Mouse (Mus musculus) right cerebral cortex, postnatal 36 days (tissue): ENCODE measurements around the gene Usp8.

Experiments used
- DNase-seq, 2 experiments: peaks; one replicate each; pipeline ENCODE4 v3.0.0; 2022; ENCODE audit warnings: low spot score in 2 of 2, mixed read lengths in 1 of 2

Usp8 gene

DNA sequence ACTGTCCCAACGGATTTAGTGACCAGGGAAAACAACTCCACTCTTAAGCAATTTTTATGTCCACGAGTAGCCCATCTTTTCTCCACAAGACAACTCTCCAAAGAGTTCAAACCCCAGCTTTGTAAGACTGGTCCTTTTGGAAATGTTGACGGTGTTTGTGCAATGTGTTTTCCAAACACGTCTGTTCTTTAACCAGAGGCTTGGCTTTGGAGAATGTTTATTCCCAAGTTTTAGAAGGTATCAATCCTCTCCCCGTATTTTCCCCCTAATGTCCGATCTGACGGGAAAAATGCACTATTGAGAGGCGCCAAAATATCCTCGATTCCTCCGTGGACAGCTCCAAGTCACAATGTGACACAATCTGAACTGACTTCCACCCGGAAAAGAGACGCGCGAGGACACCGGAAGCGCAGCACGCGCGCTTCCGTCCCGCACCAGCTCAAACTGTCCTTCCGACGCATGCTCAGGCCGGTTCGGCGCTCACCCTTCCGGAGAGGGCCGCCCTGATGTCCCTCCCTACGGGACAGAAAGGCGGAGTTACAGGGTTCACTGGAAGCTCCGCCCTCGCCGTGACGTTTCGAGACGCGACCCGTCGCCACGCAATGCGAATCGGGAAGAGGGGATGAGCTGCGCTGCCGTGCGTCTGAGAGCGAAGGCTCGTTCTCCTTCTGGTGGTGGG lies at the start of gene Usp8:
Gene Usp8 (plus strand): TSS at position 570 of the 679 bp plus-strand sequence.
- peak; percentile 98 for DNase-seq

DNA sequence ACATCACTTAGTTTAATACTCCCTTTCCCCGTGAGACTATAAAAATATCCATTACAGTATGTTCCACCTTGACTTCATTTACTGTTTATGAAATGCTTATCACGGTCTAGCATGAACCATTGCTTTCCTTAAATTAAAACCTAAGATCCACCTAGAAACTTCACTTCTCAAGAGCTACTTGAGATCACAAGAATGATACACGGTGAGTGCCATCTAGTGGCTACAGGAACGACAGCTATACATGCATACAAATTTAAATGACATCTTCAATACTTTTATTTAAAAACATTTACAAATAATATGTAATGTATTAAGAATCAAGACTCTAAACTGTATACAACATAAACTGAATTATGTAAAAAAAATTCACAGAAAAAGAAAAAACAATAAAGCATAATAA lies 43.6 kb upstream of the Usp8 start:
- DNase-seq, result no peak

DNA sequence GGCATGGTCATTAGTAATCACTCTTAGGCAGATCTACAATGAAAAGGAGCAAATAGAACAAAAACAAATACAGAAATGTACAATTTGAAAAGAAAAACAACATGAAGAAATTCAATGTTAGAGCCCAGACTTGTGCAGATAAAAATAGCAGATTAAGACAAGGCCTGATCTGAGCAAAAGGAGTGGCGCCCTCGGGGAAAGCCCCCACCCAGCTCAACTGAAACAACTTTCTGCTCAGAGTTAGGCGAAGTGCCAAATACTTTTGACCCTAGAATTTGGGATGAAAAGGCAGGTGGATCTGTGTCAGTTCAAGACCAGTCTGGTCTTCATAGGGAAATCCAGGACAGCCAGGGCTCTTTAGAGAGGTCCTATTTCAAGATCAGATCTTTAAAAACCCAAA lies 41.1 kb upstream of the Usp8 start:
- no peak for DNase-seq

DNA sequence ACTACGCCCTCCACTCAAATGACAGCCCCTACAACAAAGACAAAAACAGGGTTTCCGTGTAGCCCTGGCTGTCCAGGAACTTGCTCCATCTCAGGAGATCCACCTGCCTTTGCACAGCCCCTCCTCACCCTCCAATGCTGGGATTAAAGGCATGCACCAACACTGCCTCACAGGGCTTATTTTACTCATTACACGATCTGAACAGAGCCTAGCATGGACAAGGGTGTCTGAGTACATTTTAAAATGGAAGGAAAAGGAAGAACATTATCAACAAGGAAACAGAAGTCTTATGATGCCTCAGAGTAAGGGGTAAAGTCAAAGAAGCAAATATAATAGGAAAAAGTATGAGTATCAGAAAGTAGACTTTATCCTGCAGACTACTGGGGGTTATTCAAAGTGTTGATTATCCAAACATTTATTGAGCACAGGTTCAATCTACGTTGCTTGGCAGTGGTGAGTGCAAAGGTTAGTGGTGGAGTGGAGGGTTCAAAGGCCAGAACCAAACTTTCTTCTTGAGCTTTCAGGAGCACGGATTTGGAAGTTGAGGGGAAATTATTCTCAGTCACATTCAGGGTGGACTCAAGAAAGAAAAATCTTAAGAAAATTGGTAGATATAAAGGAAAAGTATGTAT lies 38.4 kb upstream of the Usp8 start:
- no peak for DNase-seq

DNA sequence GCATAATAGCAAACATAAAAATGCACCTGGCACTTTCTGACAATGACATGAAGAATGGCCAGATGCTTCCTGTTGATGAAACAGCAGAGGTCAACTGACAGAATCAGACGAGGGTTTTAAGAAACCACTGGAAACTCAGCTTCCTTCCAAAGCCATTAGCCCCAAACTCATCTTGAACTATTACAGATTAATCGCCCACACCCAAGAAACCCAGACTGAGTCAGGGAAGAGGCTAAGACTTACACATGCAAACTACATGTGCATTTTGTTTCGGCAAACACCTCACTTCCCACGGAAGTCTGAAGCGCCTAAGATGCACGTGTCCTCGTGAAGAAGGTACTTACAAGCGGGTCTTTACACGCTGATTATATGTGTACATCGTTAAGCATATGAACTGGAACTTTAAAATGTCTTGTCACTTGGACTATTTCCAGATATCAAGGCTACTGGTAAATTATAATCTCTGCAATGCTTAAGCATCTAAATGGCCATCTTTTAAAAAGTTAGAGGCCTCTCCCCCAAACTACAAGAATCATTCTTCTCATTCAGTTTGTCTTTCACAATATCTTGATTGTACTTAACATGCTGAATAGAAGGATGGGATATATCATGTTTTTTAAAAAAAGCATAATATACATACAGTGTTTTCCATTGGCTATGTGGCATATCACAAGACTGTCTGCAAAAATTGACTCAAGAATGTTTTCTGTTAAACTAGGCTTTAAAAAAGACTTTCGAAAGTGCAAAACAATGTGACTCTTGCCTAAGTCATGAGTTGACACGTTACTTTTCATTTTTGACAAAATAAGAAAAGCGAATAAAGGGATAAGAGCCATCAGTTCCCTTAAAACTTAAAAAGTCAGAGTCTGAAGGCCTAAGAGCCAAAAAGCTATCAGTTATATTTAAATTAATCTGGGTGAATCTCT lies 33.5 kb upstream of the Usp8 start:
- DNase-seq, result no peak

DNA sequence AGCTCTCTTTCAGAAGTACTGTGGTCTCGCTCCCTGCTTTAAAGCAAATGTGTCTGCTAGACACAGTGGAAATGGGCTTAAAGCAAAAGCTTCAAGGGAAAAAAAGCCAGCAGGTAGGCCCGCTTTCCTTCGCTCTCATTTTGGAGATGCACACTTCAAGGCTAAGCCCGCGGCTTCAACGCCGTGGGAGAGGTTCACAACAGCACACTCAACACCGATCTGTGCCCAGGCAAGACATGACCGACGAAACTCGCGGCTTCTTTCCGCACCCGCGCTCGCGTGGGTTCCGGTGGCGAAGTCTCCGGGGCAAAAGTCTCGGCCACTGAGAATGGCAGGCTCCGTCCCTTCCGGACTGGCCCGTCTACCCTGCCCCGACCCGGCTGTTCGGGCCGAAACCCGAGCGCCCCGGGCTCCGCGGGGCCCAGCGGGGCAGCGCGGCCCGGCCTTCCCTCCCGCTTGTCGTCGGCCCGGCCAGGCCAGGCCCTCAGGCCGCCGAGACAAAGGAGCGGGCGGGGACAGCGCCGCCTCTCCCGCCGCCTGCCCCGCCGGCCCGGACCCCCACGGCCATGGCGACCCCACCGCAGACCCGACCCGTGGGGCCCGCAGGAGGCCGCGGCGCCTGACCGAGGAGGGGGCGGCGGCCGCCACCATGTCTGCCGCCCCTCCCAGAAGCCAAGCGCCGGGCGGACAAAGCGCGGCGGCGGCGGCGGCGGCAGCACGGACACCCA lies 32.5 kb upstream of the Usp8 start:
- DNase-seq, result peak; percentile 11 to 17

DNA sequence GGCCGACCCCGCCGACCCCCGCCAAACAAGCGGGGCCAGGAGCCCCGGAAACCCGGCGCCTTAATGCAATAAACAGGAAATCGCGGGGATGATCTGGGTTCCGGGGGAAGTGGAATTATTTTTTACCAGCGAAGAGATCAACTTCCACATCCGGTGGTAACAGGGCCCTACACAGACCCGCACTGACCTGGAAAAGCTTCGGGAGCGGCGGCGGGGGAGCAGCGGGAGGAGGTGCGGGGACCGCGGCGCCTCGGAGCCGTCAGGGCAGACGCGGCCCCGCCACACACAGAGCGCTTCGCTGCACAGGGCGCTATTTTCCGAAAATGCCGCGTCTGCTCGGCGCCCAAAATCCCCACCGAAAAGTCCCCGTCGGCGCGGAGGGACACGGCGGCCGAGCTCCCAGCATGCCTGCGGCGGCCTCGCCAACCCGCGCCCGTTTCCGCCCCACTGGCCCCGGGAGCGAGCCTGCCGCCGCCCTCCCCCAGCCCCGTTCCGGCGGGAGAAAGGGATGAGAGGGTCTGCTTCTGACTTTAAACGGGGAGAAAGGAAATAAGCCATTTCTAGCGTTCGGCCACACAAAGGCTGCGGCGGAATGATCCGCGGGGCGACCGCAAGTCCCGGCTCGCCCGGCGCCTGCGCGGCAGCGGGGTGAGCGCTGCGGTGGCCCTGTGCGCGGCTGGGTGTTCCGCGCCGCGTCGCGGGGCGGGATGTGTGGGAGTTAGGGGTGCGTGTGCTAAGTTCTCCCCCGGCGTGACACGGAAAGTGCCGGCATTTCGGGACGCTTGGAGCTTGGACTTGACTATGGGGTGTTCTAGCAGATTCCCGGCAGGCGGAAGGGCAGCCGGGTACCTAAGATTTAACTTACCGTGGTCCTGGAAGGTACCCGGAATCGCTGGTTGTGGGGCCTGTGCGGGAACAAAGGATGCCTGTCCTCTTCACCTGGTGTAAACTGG lies 31.7 kb upstream of the Usp8 start:
- peak; percentile 73 to 82 for DNase-seq

DNA sequence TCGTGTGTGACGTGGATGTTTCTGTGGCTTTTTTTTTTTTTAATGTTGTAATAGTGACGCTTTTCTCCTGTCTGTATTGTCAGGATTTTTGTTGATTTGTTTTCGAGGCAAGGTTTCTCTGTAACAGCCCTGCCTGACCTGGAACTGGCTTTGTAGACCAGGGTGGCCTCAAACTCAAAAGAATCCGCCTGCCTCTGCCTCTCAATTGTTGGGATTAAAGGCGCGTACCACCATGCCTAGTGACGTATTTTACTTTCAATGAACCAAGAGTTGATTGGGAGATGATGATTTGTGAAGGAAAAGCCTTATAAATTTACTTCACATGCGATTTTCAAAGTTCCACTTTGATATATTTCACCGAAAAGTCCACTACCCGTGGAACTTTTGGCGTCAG lies 31.0 kb upstream of the Usp8 start, which contains the start of gene Gabpb1:
Gene Gabpb1 (minus strand): TSS at position 216 of the 394 bp plus-strand sequence.
- no peak for DNase-seq

DNA sequence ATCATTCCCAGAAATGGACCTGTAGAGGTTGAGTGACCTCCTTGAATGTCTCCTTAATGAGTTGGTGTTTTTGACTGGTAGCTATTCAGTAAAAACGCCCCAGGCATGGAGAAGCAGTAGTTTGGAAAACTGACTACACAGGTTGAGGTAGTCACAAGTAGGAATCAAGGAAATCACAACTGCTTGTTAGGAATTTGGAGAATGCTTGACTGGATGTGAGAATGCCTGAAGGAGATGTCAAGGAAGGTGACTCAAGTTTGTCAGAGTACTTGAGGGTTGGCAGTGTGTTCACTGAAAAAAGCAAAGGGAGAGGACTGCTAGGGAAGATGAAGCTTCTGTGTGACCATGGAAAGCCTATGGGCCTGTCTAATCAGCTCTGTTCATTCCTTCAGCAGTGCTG lies 29.8 kb upstream of the Usp8 start:
- no peak for DNase-seq

DNA sequence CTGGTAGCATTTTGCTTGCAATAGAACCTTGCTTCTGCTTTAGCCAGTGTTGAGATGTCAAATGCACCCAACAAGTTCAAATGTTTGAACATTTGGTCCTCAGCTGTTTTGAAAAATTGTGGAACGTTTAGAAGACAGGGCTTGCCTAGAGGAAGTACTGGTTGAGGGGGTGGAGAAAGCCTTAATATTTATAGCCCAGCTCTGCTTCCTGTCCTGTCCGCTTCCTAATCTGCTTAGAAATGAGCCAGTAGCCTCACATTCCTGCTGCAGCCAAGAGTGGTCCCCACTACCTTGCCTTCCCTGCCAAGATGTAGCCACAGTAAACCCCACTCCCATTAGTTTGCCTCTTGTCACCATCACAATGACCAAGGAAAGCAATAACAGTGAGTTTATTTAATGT lies 24.8 kb upstream of the Usp8 start:
- no peak for DNase-seq

DNA sequence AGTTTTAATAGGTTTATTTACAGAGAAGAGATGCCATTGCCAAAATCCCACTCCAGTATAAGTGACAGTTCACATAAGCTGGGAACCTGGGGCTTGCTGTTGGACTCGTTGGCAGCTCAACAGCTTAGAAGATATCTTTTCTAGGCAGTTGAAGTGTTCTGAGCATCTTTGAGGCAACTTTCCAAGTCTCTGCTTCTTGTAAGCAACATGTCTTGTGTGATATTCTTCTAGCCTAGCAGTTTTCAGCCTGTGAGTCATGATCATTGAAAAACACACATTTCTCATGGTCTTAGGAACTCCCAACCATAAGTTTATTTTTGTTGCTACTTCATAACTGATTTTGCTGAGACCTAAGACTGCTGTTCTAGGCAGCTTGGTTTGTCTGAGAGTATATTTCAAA lies 24.2 kb upstream of the Usp8 start:
- DNase-seq, result no peak

DNA sequence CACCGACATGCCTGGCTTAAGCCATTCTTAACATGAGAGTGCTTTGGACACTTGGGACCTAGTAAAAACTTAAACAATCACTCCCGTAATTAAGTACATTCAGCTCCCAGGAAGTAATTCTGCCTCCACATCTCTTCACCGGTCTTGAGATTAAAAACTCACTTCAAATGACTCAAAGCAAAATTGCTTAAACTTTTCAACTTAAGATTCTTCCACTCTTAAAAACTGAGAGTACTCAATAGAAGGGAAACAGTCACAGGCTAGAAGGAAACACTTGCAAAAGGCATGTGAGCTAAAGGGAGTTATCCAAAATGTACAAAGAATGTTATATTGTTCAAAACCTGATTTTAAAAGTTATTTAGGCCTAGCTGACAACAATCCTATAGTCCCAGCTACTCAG lies 15.8 kb upstream of the Usp8 start:
- no peak for DNase-seq

DNA sequence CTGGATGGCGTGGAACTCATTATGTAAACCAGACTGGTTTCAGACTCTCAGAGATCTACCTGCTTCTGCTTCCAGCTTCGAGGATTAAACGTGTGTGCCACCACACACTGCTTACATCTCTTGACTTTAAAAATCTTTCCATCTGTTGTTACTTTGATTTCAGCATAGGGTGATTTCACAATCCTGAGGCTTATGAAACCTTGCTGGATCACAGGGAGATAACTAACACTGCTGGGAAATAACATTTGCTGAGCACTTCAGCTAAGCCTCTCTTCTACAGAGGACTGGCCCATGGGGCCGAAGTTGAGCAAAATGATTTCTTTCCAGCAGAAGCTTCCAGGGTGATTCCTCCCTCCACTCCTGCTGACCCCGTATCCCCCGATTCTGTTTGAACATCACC lies 11.8 kb upstream of the Usp8 start:
- no peak for DNase-seq

DNA sequence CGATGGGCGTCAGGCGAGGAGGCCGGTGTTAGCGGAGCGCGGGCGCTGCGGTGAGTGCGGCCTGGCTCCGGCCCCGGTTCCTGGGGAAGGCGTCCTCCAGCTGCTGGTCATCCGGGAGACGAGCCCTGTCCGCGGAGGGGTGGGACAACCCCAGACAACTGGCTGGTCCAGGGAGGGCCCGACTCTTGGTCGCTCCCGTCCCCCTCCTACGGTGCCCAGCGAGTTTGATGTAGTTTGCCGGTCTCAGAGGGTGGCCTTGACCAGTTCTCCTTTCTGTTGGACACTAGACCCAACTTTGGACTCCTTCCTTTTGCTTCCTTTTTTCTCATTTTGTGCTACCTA lies 281 bp downstream of the Usp8 start:
- DNase-seq, result no peak

DNA sequence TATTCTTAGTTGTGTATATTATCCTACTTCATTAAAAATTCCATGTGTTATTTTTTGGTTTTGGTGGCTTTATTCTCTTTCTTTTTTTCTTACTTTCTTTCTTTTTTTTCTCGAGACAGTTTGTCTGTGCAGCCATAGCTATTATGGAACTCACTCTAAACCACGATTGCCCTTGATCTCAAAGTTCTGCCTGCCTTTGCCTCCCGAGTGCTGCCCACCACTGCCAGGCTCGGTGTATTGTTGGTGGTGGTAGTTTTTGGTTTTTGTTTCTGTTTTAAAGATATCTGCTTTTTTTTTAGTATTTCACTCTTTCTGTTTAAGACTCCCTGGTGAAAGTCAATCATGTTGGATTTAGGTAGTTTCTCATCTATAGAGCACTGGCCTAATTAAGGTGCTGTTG lies 1.2 kb downstream of the Usp8 start:
- no peak for DNase-seq

DNA sequence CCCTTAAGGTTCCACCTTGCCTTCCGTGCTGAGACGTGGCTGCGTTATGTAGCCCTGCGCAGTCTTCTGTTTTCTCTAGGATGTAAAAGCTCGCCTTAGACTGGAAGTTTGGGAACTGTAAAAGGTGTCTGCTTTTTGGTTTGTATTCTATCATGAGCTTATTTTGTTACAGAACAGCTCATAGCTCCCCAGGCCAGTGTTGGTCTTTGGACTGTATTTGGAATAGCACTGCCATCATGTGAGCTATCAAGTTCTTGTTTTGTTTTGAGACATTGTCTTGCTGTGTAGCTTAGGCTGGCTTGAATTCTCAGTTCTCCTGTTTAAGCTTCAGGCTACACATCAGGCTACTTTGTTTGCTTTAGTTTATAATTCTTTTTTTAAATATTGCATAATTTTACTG lies 5.4 kb downstream of the Usp8 start:
- DNase-seq, result no peak

DNA sequence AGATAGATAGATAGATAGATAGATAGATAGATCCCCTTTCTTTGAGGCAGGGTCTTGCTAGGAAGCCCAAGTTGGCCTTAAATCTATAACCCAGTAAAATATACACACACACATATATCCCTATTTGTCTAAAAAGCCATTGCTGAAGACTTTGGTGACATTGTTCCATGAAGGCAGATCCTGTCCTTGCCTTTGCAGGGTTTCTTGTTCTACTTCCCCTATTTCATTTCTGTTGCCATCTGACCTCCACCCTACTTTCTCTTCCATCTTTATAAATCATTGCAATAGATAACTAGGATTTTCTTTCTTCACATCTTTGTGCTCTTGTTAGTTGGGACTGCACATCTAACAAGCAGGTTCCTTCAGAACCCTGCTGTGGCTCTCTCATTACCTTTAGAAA lies 5.8 kb downstream of the Usp8 start:
- no peak for DNase-seq

DNA sequence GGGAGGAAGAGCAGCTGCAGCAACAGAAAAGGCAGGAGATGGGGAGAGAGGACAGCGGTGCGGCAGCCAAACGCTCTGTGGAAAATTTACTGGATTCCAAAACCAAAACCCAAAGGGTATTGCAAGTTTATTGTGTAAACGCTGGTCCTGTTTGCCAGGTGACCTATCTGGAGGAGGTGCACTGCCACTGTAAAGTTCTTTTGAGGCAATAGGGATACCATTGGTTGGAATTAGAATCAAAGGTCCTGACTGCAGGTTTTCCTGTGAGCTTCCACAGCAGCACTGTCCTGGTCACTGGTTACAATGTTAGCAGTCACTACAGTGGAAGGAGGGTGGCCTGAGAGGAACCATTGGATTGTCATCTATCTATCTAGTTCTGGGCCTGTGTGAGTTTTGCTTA lies 22.1 kb downstream of the Usp8 start:
- no peak for DNase-seq

DNA sequence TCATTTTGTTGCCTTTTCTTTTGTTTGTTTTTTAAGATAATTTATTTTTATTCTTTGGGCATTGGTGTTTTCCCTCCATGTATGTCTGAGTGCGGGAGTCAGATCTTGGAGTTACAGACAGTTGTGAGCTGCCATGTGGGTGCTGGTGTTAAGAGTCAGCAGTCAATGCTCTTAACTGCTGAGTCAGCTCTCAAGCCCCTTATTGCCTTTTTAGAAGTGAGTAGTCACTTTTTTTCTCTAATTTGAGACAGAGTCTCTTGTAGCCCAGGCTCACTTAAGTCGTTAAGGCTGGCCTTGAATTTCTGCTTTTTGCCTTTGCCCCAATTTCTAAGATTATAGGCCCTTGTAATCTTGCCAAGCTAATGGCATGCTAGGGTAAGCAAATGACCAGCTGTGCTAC lies 23.4 kb downstream of the Usp8 start:
- DNase-seq, result no peak

DNA sequence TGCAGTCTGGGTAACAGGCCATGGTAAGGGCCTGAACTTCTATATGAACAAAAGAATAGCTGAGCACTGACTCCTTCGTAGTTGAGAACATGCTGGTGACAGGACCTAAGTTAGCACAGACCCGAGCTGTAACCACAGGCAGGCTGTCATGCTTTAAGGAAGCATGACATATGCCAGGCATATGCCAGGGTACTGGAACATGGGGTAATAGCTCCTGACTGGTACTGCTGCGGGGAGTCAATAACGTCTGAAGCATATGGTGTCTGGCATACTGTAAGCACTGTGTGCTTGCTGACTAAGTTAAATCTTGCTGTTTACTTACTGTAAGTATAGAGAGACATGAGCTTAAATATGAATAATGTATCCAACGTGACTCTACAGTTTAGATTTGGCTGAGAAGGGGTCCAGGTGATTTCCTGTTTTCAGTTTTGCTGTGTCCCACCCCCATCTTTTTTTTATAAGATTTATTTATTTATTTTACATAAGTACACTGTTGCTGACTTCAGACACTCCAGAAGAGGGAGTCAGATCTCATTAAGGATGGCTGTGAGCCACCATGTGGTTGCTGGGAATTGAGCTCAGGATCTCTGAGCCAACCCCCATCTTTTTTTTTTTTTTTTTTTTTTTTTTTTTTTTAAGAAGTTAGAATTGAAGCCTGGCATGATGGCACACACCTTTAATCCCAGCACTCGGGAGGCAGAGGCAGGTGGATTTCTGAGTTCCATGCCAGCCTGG lies 28.4 kb downstream of the Usp8 start:
- DNase-seq, result no peak
